Mouse (Mus musculus) heart, adult 8-10 months (tissue): ENCODE measurements at regions not wholly inside any gene's neighbourhood (a gene's known extent, or its start where the extent isn't known, plus 50 kb on each side); places are given as distances from the start of the nearest gene placed in this dataset.

ENCODE experiments used
- DNase-seq: peaks from one replicate; pipeline ENCODE4 v3.0.0; 2022; ENCODE audit warnings: low spot score

GRCm38 (mm10) chr11:114330316-114330715 lies 263.5 kb upstream of the Sdk2 start:
- DNase-seq = no peak

- DNase-seq = no peak
These were observed 255.8 kb upstream of the Sdk2 start for GRCm38 (mm10) chr11:114322627-114323026.

- no peak for DNase-seq
These were observed 255.1 kb upstream of the Sdk2 start for GRCm38 (mm10) chr11:114321974-114322373.

GRCm38 (mm10) chr11:114321527-114321926 lies 254.7 kb upstream of the Sdk2 start:
- no peak for DNase-seq

- DNase-seq = no peak
These were observed 248.4 kb upstream of the Sdk2 start for GRCm38 (mm10) chr11:114315274-114315673.

- no peak for DNase-seq
These were observed 246.8 kb upstream of the Sdk2 start for GRCm38 (mm10) chr11:114313652-114314051.

- no peak for DNase-seq
These were observed 244.8 kb upstream of the Sdk2 start for GRCm38 (mm10) chr11:114311640-114312039.

GRCm38 (mm10) chr11:114303636-114304354 lies 236.9 kb upstream of the Sdk2 start:
- no peak for DNase-seq

- no peak for DNase-seq
These were observed 233.9 kb upstream of the Sdk2 start for GRCm38 (mm10) chr11:114300611-114301319.

GRCm38 (mm10) chr11:114296816-114297334 lies 230.0 kb upstream of the Sdk2 start:
- DNase-seq = no peak

GRCm38 (mm10) chr11:114294511-114295250 lies 227.8 kb upstream of the Sdk2 start:
- DNase-seq = no peak

- no peak for DNase-seq
These were observed 224.4 kb upstream of the Sdk2 start for GRCm38 (mm10) chr11:114291258-114291657.

GRCm38 (mm10) chr11:114289946-114290345 lies 223.1 kb upstream of the Sdk2 start:
- no peak for DNase-seq

- DNase-seq = no peak
These were observed 218.2 kb upstream of the Sdk2 start for GRCm38 (mm10) chr11:114284820-114285666.

- peak; percentile 24 for DNase-seq
These were observed 216.4 kb upstream of the Sdk2 start for GRCm38 (mm10) chr11:114283208-114283607.

GRCm38 (mm10) chr11:114282566-114282965 lies 215.7 kb upstream of the Sdk2 start:
- no peak for DNase-seq

GRCm38 (mm10) chr11:114281846-114282245 lies 215.0 kb upstream of the Sdk2 start:
- DNase-seq = no peak

- no peak for DNase-seq
These were observed 214.3 kb upstream of the Sdk2 start for GRCm38 (mm10) chr11:114281041-114281695.

GRCm38 (mm10) chr11:114277513-114278304 lies 210.9 kb upstream of the Sdk2 start:
- DNase-seq = no peak
